Mouse (Mus musculus): ENCODE data around the gene Arl5a. TPM values are rescaled to one million over a fixed set of nuclear protein-coding genes. Genes with fewer than 3 reads are reported as not detected.

Arl5a gene
- 37.3 and 40.2 TPM in 2 replicates for polyA plus RNA-seq (2015; fragmentation: Nextera tagmentation; extraction: Ambion mirVana)

- WGBS: under 1% methylated on average over 55 of the region's 57 CpGs
- ATAC-seq (replicated peaks): peak; percentile 95
- Histone ChIP-seq H3K4me1 (peaks cover 33% of the 10 kb centered on the region), H3K9me3 (no peaks in the 10 kb centered on the region), H3K4me3 (peak within 1 kb of the TSS; percentile 62), H3K27me3 (replicated peaks) (no peaks in the 10 kb centered on the region), H3K9ac (peak within 1 kb of the TSS; percentile 77), H3K27ac (peak within 1 kb of the TSS; percentile 82), H3K36me3 (replicated peaks) (no peaks in the 10 kb centered on the region), H3K4me2 (peak within 1 kb of the TSS; percentile 72)
These were observed at the start of gene Arl5a for GRCm38 (mm10) chr2:52424747-52425522. Arl5a (minus strand) TSS chr2:52424901.

- H3K4me1 ChIP-seq: no peaks in the 10 kb centered on the region
These were observed 47.0 kb upstream of the Arl5a start for GRCm38 (mm10) chr2:52471545-52472291.

GRCm38 (mm10) chr2:52470044-52470560, 45.4 kb upstream of the Arl5a start:
- no peak overlapping the region for H3K4me3 ChIP-seq
- no peaks in the 10 kb centered on the region for H3K4me1 ChIP-seq
- no peak for ATAC-seq (replicated peaks)
- H3K9me3 ChIP-seq: no peaks in the 10 kb centered on the region
- 88% methylated on average over 4 of the region's 4 CpGs for WGBS
- H3K27ac ChIP-seq: no peak overlapping the region
- H3K9ac ChIP-seq: no peak overlapping the region
- H3K27me3 ChIP-seq (replicated peaks): no peaks in the 10 kb centered on the region
- H3K4me2 ChIP-seq: no peak overlapping the region
- H3K36me3 ChIP-seq (replicated peaks): 0 out of 2 replicates have a peak, but pooled peaks cover 8% of the 10 kb centered on the region

More at GRCm38 (mm10) chr2:52471545-52472291, 47.0 kb upstream of the Arl5a start:
- Histone ChIP-seq H3K4me2 (no peak overlapping the region), H3K9ac (no peak overlapping the region), H3K27ac (no peak overlapping the region), H3K27me3 (replicated peaks) (no peaks in the 10 kb centered on the region), H3K9me3 (no peaks in the 10 kb centered on the region), H3K4me3 (no peak overlapping the region), H3K36me3 (replicated peaks) (peaks cover 8% of the 10 kb centered on the region)
- WGBS: 52% methylated on average over 4 of the region's 4 CpGs
- no peak for ATAC-seq (replicated peaks)

- no peak for ATAC-seq (replicated peaks)
- H3K9ac ChIP-seq: no peak overlapping the region
- H3K27me3 ChIP-seq (replicated peaks): no peaks in the 10 kb centered on the region
- H3K9me3 ChIP-seq: no peaks in the 10 kb centered on the region
- WGBS: 85% methylated on average over 6 of the region's 6 CpGs
- no peak overlapping the region for H3K27ac ChIP-seq
- no peaks in the 10 kb centered on the region for H3K4me1 ChIP-seq
- no peaks in the 10 kb centered on the region for H3K36me3 ChIP-seq (replicated peaks)
- H3K4me2 ChIP-seq: no peak overlapping the region
- no peak overlapping the region for H3K4me3 ChIP-seq
These were observed 42.9 kb upstream of the Arl5a start for GRCm38 (mm10) chr2:52467629-52468028.

GRCm38 (mm10) chr2:52461206-52461967, 36.7 kb upstream of the Arl5a start:
- ATAC-seq (replicated peaks): no peak
- Histone ChIP-seq H3K36me3 (replicated peaks) (no peaks in the 10 kb centered on the region), H3K27me3 (replicated peaks) (no peaks in the 10 kb centered on the region), H3K4me3 (no peak overlapping the region), H3K9me3 (no peaks in the 10 kb centered on the region), H3K27ac (no peak overlapping the region), H3K4me1 (no peaks in the 10 kb centered on the region), H3K9ac (no peak overlapping the region), H3K4me2 (no peak overlapping the region)
- 92% methylated on average over 12 of the region's 12 CpGs for WGBS

GRCm38 (mm10) chr2:52455606-52456479, 31.1 kb upstream of the Arl5a start:
- Histone ChIP-seq H3K4me3 (no peak overlapping the region), H3K27ac (no peak overlapping the region), H3K9ac (no peak overlapping the region), H3K4me2 (no peak overlapping the region), H3K4me1 (no peaks in the 10 kb centered on the region), H3K36me3 (replicated peaks) (peaks cover 3% of the 10 kb centered on the region; the same call in 1 of the 2 replicates), H3K27me3 (replicated peaks) (no peaks in the 10 kb centered on the region), H3K9me3 (no peaks in the 10 kb centered on the region)
- no peak for ATAC-seq (replicated peaks)
- 70% methylated on average over 7 of the region's 7 CpGs for WGBS

- Histone ChIP-seq H3K27me3 (replicated peaks) (no peaks in the 10 kb centered on the region), H3K4me3 (no peak overlapping the region), H3K9ac (no peak overlapping the region), H3K27ac (no peak overlapping the region), H3K36me3 (replicated peaks) (peaks cover 7% of the 10 kb centered on the region; the same call in 1 of the 2 replicates), H3K9me3 (no peaks in the 10 kb centered on the region), H3K4me1 (no peaks in the 10 kb centered on the region), H3K4me2 (no peak overlapping the region)
- 90% methylated on average over 8 of the region's 8 CpGs for WGBS
- ATAC-seq (replicated peaks): no peak
These were observed 25.1 kb upstream of the Arl5a start for GRCm38 (mm10) chr2:52449818-52450217.

GRCm38 (mm10) chr2:52448916-52449315, 24.2 kb upstream of the Arl5a start:
- H3K27ac ChIP-seq: no peak overlapping the region
- ATAC-seq (replicated peaks): no peak
- 85% methylated on average over 1 of the region's 1 CpGs for WGBS
- no peak overlapping the region for H3K9ac ChIP-seq
- H3K36me3 ChIP-seq (replicated peaks): peaks cover 7% of the 10 kb centered on the region; the same call in 1 of the 2 replicates
- H3K27me3 ChIP-seq (replicated peaks): no peaks in the 10 kb centered on the region
- no peak overlapping the region for H3K4me2 ChIP-seq
- H3K4me1 ChIP-seq: no peaks in the 10 kb centered on the region
- no peaks in the 10 kb centered on the region for H3K9me3 ChIP-seq
- no peak overlapping the region for H3K4me3 ChIP-seq

- no peak overlapping the region for H3K9ac ChIP-seq
- no peaks in the 10 kb centered on the region for H3K9me3 ChIP-seq
- H3K4me3 ChIP-seq: no peak overlapping the region
- 74% methylated on average over 5 of the region's 5 CpGs for WGBS
- no peaks in the 10 kb centered on the region for H3K4me1 ChIP-seq
- peaks cover 7% of the 10 kb centered on the region; the same call in 1 of the 2 replicates for H3K36me3 ChIP-seq (replicated peaks)
- H3K27me3 ChIP-seq (replicated peaks): no peaks in the 10 kb centered on the region
- no peak overlapping the region for H3K27ac ChIP-seq
- no peak for ATAC-seq (replicated peaks)
- no peak overlapping the region for H3K4me2 ChIP-seq
These were observed 21.9 kb upstream of the Arl5a start for GRCm38 (mm10) chr2:52446648-52447047.

GRCm38 (mm10) chr2:52442125-52442524, 17.4 kb upstream of the Arl5a start:
- no peak overlapping the region for H3K4me2 ChIP-seq
- no peaks in the 10 kb centered on the region for H3K27me3 ChIP-seq (replicated peaks)
- no peak for ATAC-seq (replicated peaks)
- no peaks in the 10 kb centered on the region for H3K36me3 ChIP-seq (replicated peaks)
- no peak overlapping the region for H3K4me3 ChIP-seq
- H3K27ac ChIP-seq: no peak overlapping the region
- no peaks in the 10 kb centered on the region for H3K9me3 ChIP-seq
- H3K4me1 ChIP-seq: no peaks in the 10 kb centered on the region
- WGBS: 41% methylated on average over 5 of the region's 5 CpGs
- no peak overlapping the region for H3K9ac ChIP-seq

- Histone ChIP-seq H3K9me3 (no peaks in the 10 kb centered on the region), H3K36me3 (replicated peaks) (no peaks in the 10 kb centered on the region; the same call in 1 of the 2 replicates), H3K4me3 (no peak overlapping the region), H3K27ac (no peak overlapping the region), H3K27me3 (replicated peaks) (no peaks in the 10 kb centered on the region), H3K4me2 (no peak overlapping the region), H3K4me1 (no peaks in the 10 kb centered on the region), H3K9ac (no peak overlapping the region)
- ATAC-seq (replicated peaks): no peak
- WGBS: 89% methylated on average over 4 of the region's 4 CpGs
These were observed 15.8 kb upstream of the Arl5a start for GRCm38 (mm10) chr2:52440420-52441015.

Data from midbrain, embryonic 15.5 days (tissue).